Mouse (Mus musculus): Measurements from ENCODE around the gene Tubb3. TPM values are rescaled to one million over a fixed set of nuclear protein-coding genes. Genes with fewer than 3 reads are reported as not detected.

Gene Tubb3
- polyA plus RNA-seq, 1 experiment from 2014 or later: 2,090 TPM

GRCm38 (mm10) chr8:123419711-123420110, 8.5 kb downstream of the Tubb3 start:
- no peak for ATAC-seq
- Histone ChIP-seq H3K9ac (ENCODE audit: low read depth, low read length) (no peak overlapping the region), H3K4me2 (ENCODE audit: low read length) (no peak overlapping the region), H3K27ac (ENCODE audit: low read length) (no peak overlapping the region), H3K36me3 (ENCODE audit: control insufficient read depth, insufficient read depth, low read length) (peaks cover 29% of the 10 kb centered on the region), H3K27me3 (ENCODE audit: control insufficient read depth, insufficient read depth, low read depth, low read length) (no peaks in the 10 kb centered on the region), H3K4me1 (ENCODE audit: control insufficient read depth, insufficient read depth, low read length) (peaks cover 31% of the 10 kb centered on the region), H3K4me3 (ENCODE audit: low read depth, low read length) (no peak overlapping the region), H3K9me3 (replicated peaks; ENCODE audit: control insufficient read depth, low read length, poor library complexity, severe bottlenecking) (no peaks in the 10 kb centered on the region)
- 98% methylated on average over 4 of the region's 4 CpGs for WGBS

GRCm38 (mm10) chr8:123420525-123421281, 9.5 kb downstream of the Tubb3 start:
- Histone ChIP-seq H3K4me3 (ENCODE audit: low read depth, low read length) (no peak overlapping the region), H3K27ac (ENCODE audit: low read length) (no peak overlapping the region), H3K4me2 (ENCODE audit: low read length) (no peak overlapping the region), H3K4me1 (ENCODE audit: control insufficient read depth, insufficient read depth, low read length) (peaks cover 26% of the 10 kb centered on the region), H3K9me3 (replicated peaks; ENCODE audit: control insufficient read depth, low read length, poor library complexity, severe bottlenecking) (no peaks in the 10 kb centered on the region), H3K27me3 (ENCODE audit: control insufficient read depth, insufficient read depth, low read depth, low read length) (no peaks in the 10 kb centered on the region), H3K9ac (ENCODE audit: low read depth, low read length) (no peak overlapping the region), H3K36me3 (ENCODE audit: control insufficient read depth, insufficient read depth, low read length) (peaks cover 29% of the 10 kb centered on the region)
- 93% methylated on average over 34 of the region's 34 CpGs for WGBS
- ATAC-seq: no peak

DNA sequence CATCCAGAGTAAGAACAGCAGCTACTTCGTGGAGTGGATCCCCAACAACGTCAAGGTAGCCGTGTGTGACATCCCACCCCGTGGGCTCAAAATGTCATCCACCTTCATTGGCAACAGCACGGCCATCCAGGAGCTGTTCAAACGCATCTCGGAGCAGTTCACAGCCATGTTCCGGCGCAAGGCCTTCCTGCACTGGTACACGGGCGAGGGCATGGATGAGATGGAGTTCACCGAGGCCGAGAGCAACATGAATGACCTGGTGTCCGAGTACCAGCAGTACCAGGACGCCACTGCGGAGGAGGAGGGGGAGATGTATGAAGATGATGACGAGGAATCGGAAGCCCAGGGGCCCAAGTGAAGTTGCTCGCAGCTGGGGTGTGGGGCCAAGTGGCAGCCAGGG, 10.1 kb downstream of the Tubb3 start:
- Histone ChIP-seq H3K27me3 (ENCODE audit: control insufficient read depth, insufficient read depth, low read depth, low read length) (no peaks in the 10 kb centered on the region), H3K4me1 (ENCODE audit: control insufficient read depth, insufficient read depth, low read length) (peaks cover 21% of the 10 kb centered on the region), H3K36me3 (ENCODE audit: control insufficient read depth, insufficient read depth, low read length) (peaks cover 29% of the 10 kb centered on the region), H3K27ac (ENCODE audit: low read length) (no peak overlapping the region), H3K9ac (ENCODE audit: low read depth, low read length) (no peak overlapping the region), H3K4me3 (ENCODE audit: low read depth, low read length) (no peak overlapping the region), H3K4me2 (ENCODE audit: low read length) (no peak overlapping the region), H3K9me3 (replicated peaks; ENCODE audit: control insufficient read depth, low read length, poor library complexity, severe bottlenecking) (no peaks in the 10 kb centered on the region; the same call in 1 of the 2 replicates)
- 91% methylated on average over 19 of the region's 19 CpGs for WGBS
- ATAC-seq: no peak

- Histone ChIP-seq H3K9ac (ENCODE audit: low read depth, low read length) (no peak overlapping the region), H3K4me3 (ENCODE audit: low read depth, low read length) (no peak overlapping the region)
Measured at GRCm38 (mm10) chr8:123422056-123422780, 11.0 kb downstream of the Tubb3 start.

GRCm38 (mm10) chr8:123422781-123423159, 11.5 kb downstream of the Tubb3 start:
- Histone ChIP-seq H3K4me2 (ENCODE audit: low read length) (no peak overlapping the region), H3K9me3 (replicated peaks; ENCODE audit: control insufficient read depth, low read length, poor library complexity, severe bottlenecking) (peaks cover 6% of the 10 kb centered on the region), H3K4me3 (ENCODE audit: low read depth, low read length) (no peak overlapping the region), H3K36me3 (ENCODE audit: control insufficient read depth, insufficient read depth, low read length) (peaks cover 29% of the 10 kb centered on the region), H3K27ac (ENCODE audit: low read length) (peak overlapping the region; percentile 23; the same call in 1 of the 2 replicates), H3K27me3 (ENCODE audit: control insufficient read depth, insufficient read depth, low read depth, low read length) (no peaks in the 10 kb centered on the region), H3K9ac (ENCODE audit: low read depth, low read length) (no peak overlapping the region), H3K4me1 (ENCODE audit: control insufficient read depth, insufficient read depth, low read length) (peaks cover 9% of the 10 kb centered on the region; the same call in 1 of the 2 replicates)
- peak; percentile 34 for ATAC-seq
- WGBS: 15% methylated on average over 3 of the region's 3 CpGs

More at GRCm38 (mm10) chr8:123422056-123422780, 11.0 kb downstream of the Tubb3 start:
- Histone ChIP-seq H3K27ac (ENCODE audit: low read length) (no peak overlapping the region; the same call in 1 of the 2 replicates), H3K36me3 (ENCODE audit: control insufficient read depth, insufficient read depth, low read length) (peaks cover 29% of the 10 kb centered on the region), H3K4me1 (ENCODE audit: control insufficient read depth, insufficient read depth, low read length) (peaks cover 12% of the 10 kb centered on the region), H3K4me2 (ENCODE audit: low read length) (peak overlapping the region; percentile 32; the same call in 1 of the 2 replicates), H3K9me3 (replicated peaks; ENCODE audit: control insufficient read depth, low read length, poor library complexity, severe bottlenecking) (peaks cover 2% of the 10 kb centered on the region), H3K27me3 (ENCODE audit: control insufficient read depth, insufficient read depth, low read depth, low read length) (no peaks in the 10 kb centered on the region)
- peak; percentile 46 for ATAC-seq
- WGBS: 17% methylated on average over 17 of the region's 17 CpGs

DNA sequence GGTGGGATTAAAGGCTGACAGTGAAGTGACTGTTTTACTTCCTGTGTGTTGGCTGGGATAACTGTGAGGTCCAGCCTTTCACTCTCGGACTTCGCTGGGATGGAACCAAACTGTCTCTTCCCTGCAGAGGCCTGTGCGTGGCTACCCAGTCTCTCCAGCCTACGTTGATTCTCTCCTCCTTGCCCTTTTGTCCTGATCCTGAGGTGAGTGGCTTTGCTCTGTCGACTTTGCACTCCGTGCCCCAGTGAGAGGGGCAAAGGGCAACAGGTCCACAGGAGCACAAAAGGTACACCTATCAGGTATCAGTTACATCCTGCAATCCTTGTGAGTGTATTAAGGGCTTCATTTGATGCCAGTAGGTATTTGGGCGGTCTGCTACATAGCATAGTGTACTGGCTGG, 12.2 kb downstream of the Tubb3 start, which contains the start of gene Def8:
Gene Def8 (plus strand): TSS at position 87 of the 400 bp plus-strand sequence.
- Histone ChIP-seq H3K27me3 (ENCODE audit: control insufficient read depth, insufficient read depth, low read depth, low read length) (no peaks in the 10 kb centered on the region), H3K9me3 (replicated peaks; ENCODE audit: control insufficient read depth, low read length, poor library complexity, severe bottlenecking) (peaks cover 12% of the 10 kb centered on the region), H3K4me1 (ENCODE audit: control insufficient read depth, insufficient read depth, low read length) (peaks cover 5% of the 10 kb centered on the region; the same call in 1 of the 2 replicates), H3K4me2 (ENCODE audit: low read length) (peak within 1 kb of the TSS; percentile 32; the same call in 1 of the 2 replicates), H3K9ac (ENCODE audit: low read depth, low read length) (no peak within 1 kb of the TSS), H3K36me3 (ENCODE audit: control insufficient read depth, insufficient read depth, low read length) (peaks cover 24% of the 10 kb centered on the region), H3K27ac (ENCODE audit: low read length) (peak within 1 kb of the TSS; percentile 23; the same call in 1 of the 2 replicates), H3K4me3 (ENCODE audit: low read depth, low read length) (no peak within 1 kb of the TSS)
- WGBS: 71% methylated on average over 7 of the region's 7 CpGs
- no peak for ATAC-seq

- no peak for ATAC-seq
- Histone ChIP-seq H3K36me3 (ENCODE audit: control insufficient read depth, insufficient read depth, low read length) (no peaks in the 10 kb centered on the region; the same call in 1 of the 2 replicates), H3K9me3 (replicated peaks; ENCODE audit: control insufficient read depth, low read length, poor library complexity, severe bottlenecking) (peaks cover 21% of the 10 kb centered on the region), H3K27ac (ENCODE audit: low read length) (no peak overlapping the region), H3K4me2 (ENCODE audit: low read length) (no peak overlapping the region), H3K27me3 (ENCODE audit: control insufficient read depth, insufficient read depth, low read depth, low read length) (no peaks in the 10 kb centered on the region), H3K4me1 (ENCODE audit: control insufficient read depth, insufficient read depth, low read length) (peaks cover 5% of the 10 kb centered on the region; the same call in 1 of the 2 replicates), H3K9ac (ENCODE audit: low read depth, low read length) (no peak overlapping the region), H3K4me3 (ENCODE audit: low read depth, low read length) (no peak overlapping the region)
- 97% methylated on average over 27 of the region's 27 CpGs for WGBS
Measured at GRCm38 (mm10) chr8:123426511-123427509, 15.6 kb downstream of the Tubb3 start.

DNA sequence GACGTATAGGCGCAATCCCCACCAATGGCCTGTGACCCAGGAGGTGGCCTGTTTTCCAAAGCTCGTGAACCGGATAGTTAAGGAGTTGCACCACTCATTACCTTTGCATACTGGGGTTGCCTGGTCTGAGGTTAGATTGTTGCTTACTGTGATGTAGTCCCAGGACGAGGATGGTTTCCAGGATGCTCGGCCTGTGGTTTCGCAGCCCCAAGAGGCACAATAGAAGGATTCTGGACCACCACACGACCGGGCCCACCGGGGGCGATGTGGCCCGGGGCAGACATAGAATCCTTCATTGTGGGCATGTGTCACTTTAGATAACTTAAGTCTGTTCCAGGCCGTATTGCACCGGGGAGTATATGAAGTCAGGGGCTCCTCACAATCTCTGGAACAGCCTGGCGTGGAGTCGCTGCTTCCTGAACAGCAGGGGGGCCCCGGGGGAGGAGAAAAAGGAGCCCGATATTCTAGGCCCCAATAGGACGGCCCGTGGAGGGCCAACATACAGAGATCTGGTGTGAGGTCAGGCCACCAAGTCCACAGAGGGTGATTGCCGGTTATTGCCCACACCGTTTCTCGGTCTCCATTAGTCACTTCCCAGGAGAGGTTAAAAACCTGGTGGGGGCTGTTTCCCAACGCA, 16.5 kb downstream of the Tubb3 start:
- no peak overlapping the region for H3K4me3 ChIP-seq (ENCODE audit: low read depth, low read length)
- 97% methylated on average over 24 of the region's 24 CpGs for WGBS
- peaks cover 21% of the 10 kb centered on the region for H3K9me3 ChIP-seq (replicated peaks; ENCODE audit: control insufficient read depth, low read length, poor library complexity, severe bottlenecking)

More for the DNA sequence above, 16.5 kb downstream of the Tubb3 start:
- ATAC-seq: no peak
- Histone ChIP-seq H3K4me1 (ENCODE audit: control insufficient read depth, insufficient read depth, low read length) (no peaks in the 10 kb centered on the region; the same call in 1 of the 2 replicates), H3K27me3 (ENCODE audit: control insufficient read depth, insufficient read depth, low read depth, low read length) (no peaks in the 10 kb centered on the region), H3K36me3 (ENCODE audit: control insufficient read depth, insufficient read depth, low read length) (no peaks in the 10 kb centered on the region; the same call in 1 of the 2 replicates), H3K27ac (ENCODE audit: low read length) (no peak overlapping the region), H3K9ac (ENCODE audit: low read depth, low read length) (no peak overlapping the region), H3K4me2 (ENCODE audit: low read length) (no peak overlapping the region)
